Mouse (Mus musculus): ENCODE measurements around the gene Lrp2. TPM values are rescaled to one million over a fixed set of nuclear protein-coding genes. Genes with fewer than 3 reads are reported as not detected.
A peak's percentile ranks its signal among the peaks of the same experiment; 100 is the strongest.

Gene Lrp2
- total and polyA plus RNA-seq, 2 experiments from 2014 or later, result 0.46 to 3.9 TPM

- Histone ChIP-seq H3K4me2 (ENCODE audit: low read depth, low read length) (no peak overlapping the region), H3K4me1 (ENCODE audit: insufficient read depth, low read length) (no peaks in the 10 kb centered on the region), H3K27me3 (ENCODE audit: insufficient read depth, low read length) (no peaks in the 10 kb centered on the region), H3K4me3 (ENCODE audit: low read length) (no peak overlapping the region), H3K9me3 (ENCODE audit: low read length) (no peaks in the 10 kb centered on the region), H3K27ac (no peak overlapping the region), H3K9ac (replicated peaks; ENCODE audit: low read length) (no peak overlapping the region), H3K36me3 (ENCODE audit: insufficient read depth, low read length) (no peaks in the 10 kb centered on the region)
- no peak for DNase-seq (ENCODE audit: low spot score)
- ATAC-seq, result no peak
- 69% methylated on average over 4 of the region's 4 CpGs for WGBS
- no peak for TF ChIP-seq CTCF (IDR thresholded peaks at IDR 0.05; ENCODE audit: low read depth)
Measured at GRCm38 (mm10) chr2:69560221-69560620, 25.6 kb downstream of the Lrp2 start.

- ATAC-seq, result no peak
Measured at GRCm38 (mm10) chr2:69559380-69559779, 26.5 kb downstream of the Lrp2 start.

GRCm38 (mm10) chr2:69556686-69557085, 29.2 kb downstream of the Lrp2 start:
- Histone ChIP-seq H3K9ac (replicated peaks; ENCODE audit: low read length) (no peak overlapping the region), H3K4me3 (ENCODE audit: low read length) (no peak overlapping the region), H3K27me3 (ENCODE audit: insufficient read depth, low read length) (no peaks in the 10 kb centered on the region), H3K4me2 (ENCODE audit: low read depth, low read length) (no peak overlapping the region), H3K27ac (no peak overlapping the region), H3K4me1 (ENCODE audit: insufficient read depth, low read length) (no peaks in the 10 kb centered on the region), H3K9me3 (ENCODE audit: low read length) (no peaks in the 10 kb centered on the region), H3K36me3 (ENCODE audit: insufficient read depth, low read length) (no peaks in the 10 kb centered on the region)
- WGBS, result 77% methylated on average over 7 of the region's 7 CpGs
- ATAC-seq (no peak), DNase-seq (ENCODE audit: low spot score) (no peak)
- no peak for TF ChIP-seq CTCF (IDR thresholded peaks at IDR 0.05; ENCODE audit: low read depth)

More at GRCm38 (mm10) chr2:69559380-69559779, 26.5 kb downstream of the Lrp2 start:
- no peak for TF ChIP-seq CTCF (IDR thresholded peaks at IDR 0.05; ENCODE audit: low read depth)
- DNase-seq (ENCODE audit: low spot score), result no peak
- no peak overlapping the region for H3K4me2 ChIP-seq (ENCODE audit: low read depth, low read length)
- no peak overlapping the region for H3K27ac ChIP-seq
- H3K9me3 ChIP-seq (ENCODE audit: low read length), result no peaks in the 10 kb centered on the region
- 83% methylated on average over 15 of the region's 15 CpGs for WGBS
- H3K9ac ChIP-seq (replicated peaks; ENCODE audit: low read length), result no peak overlapping the region
- no peak overlapping the region for H3K4me3 ChIP-seq (ENCODE audit: low read length)
- H3K36me3 ChIP-seq (ENCODE audit: insufficient read depth, low read length), result no peaks in the 10 kb centered on the region
- H3K4me1 ChIP-seq (ENCODE audit: insufficient read depth, low read length), result no peaks in the 10 kb centered on the region
- no peaks in the 10 kb centered on the region for H3K27me3 ChIP-seq (ENCODE audit: insufficient read depth, low read length)

- Histone ChIP-seq H3K27ac (no peak overlapping the region), H3K36me3 (ENCODE audit: insufficient read depth, low read length) (no peaks in the 10 kb centered on the region), H3K27me3 (ENCODE audit: insufficient read depth, low read length) (no peaks in the 10 kb centered on the region), H3K9ac (replicated peaks; ENCODE audit: low read length) (no peak overlapping the region), H3K4me3 (ENCODE audit: low read length) (no peak overlapping the region), H3K4me1 (ENCODE audit: insufficient read depth, low read length) (no peaks in the 10 kb centered on the region), H3K9me3 (ENCODE audit: low read length) (no peaks in the 10 kb centered on the region), H3K4me2 (ENCODE audit: low read depth, low read length) (no peak overlapping the region)
- no peak for TF ChIP-seq CTCF (IDR thresholded peaks at IDR 0.05; ENCODE audit: low read depth)
- ATAC-seq (no peak), DNase-seq (ENCODE audit: low spot score) (no peak)
- WGBS, result 88% methylated on average over 5 of the region's 5 CpGs
Measured at GRCm38 (mm10) chr2:69551639-69552038, 34.2 kb downstream of the Lrp2 start.

- no peaks in the 10 kb centered on the region for H3K36me3 ChIP-seq (ENCODE audit: insufficient read depth, low read length)
- H3K27ac ChIP-seq, result no peak overlapping the region
- H3K4me1 ChIP-seq (ENCODE audit: insufficient read depth, low read length), result no peaks in the 10 kb centered on the region
- no peaks in the 10 kb centered on the region for H3K9me3 ChIP-seq (ENCODE audit: low read length)
- no peaks in the 10 kb centered on the region for H3K27me3 ChIP-seq (ENCODE audit: insufficient read depth, low read length)
- no peak overlapping the region for H3K9ac ChIP-seq (replicated peaks; ENCODE audit: low read length)
- 86% methylated on average over 11 of the region's 11 CpGs for WGBS
- ATAC-seq, result no peak
- no peak overlapping the region for H3K4me3 ChIP-seq (ENCODE audit: low read length)
- TF ChIP-seq CTCF (IDR thresholded peaks at IDR 0.05; ENCODE audit: low read depth), result no peak
- no peak for DNase-seq (ENCODE audit: low spot score)
- H3K4me2 ChIP-seq (ENCODE audit: low read depth, low read length), result no peak overlapping the region
Measured at GRCm38 (mm10) chr2:69546823-69547222, 39.0 kb downstream of the Lrp2 start.

- Histone ChIP-seq H3K27me3 (ENCODE audit: insufficient read depth, low read length) (no peaks in the 10 kb centered on the region), H3K27ac (no peak overlapping the region), H3K4me1 (ENCODE audit: insufficient read depth, low read length) (no peaks in the 10 kb centered on the region), H3K9me3 (ENCODE audit: low read length) (no peaks in the 10 kb centered on the region), H3K4me3 (ENCODE audit: low read length) (no peak overlapping the region), H3K36me3 (ENCODE audit: insufficient read depth, low read length) (no peaks in the 10 kb centered on the region), H3K4me2 (ENCODE audit: low read depth, low read length) (no peak overlapping the region), H3K9ac (replicated peaks; ENCODE audit: low read length) (no peak overlapping the region)
- ATAC-seq (no peak), DNase-seq (ENCODE audit: low spot score) (no peak)
- TF ChIP-seq CTCF (IDR thresholded peaks at IDR 0.05; ENCODE audit: low read depth), result no peak
- WGBS, result 81% methylated on average over 7 of the region's 7 CpGs
Measured at GRCm38 (mm10) chr2:69536018-69536417, 49.8 kb downstream of the Lrp2 start.

- H3K36me3 ChIP-seq (ENCODE audit: insufficient read depth, low read length), result no peaks in the 10 kb centered on the region
- DNase-seq (ENCODE audit: low spot score), result peak; percentile 31
Measured at GRCm38 (mm10) chr2:69531528-69532055, 54.3 kb downstream of the Lrp2 start.

More at GRCm38 (mm10) chr2:69531528-69532055, 54.3 kb downstream of the Lrp2 start:
- no peak overlapping the region for H3K4me3 ChIP-seq (ENCODE audit: low read length)
- H3K4me1 ChIP-seq (ENCODE audit: insufficient read depth, low read length), result no peaks in the 10 kb centered on the region
- H3K27ac ChIP-seq, result no peak overlapping the region
- H3K9ac ChIP-seq (replicated peaks; ENCODE audit: low read length), result no peak overlapping the region
- no peak for TF ChIP-seq CTCF (IDR thresholded peaks at IDR 0.05; ENCODE audit: low read depth)
- H3K4me2 ChIP-seq (ENCODE audit: low read depth, low read length), result no peak overlapping the region
- WGBS, result 11% methylated on average over 3 of the region's 3 CpGs
- peak; percentile 88 for ATAC-seq
- H3K9me3 ChIP-seq (ENCODE audit: low read length), result no peaks in the 10 kb centered on the region
- H3K27me3 ChIP-seq (ENCODE audit: insufficient read depth, low read length), result no peaks in the 10 kb centered on the region

All from hindbrain, postnatal 0 days (tissue).